Mouse (Mus musculus) adipose tissue, adult 10 weeks (tissue): ENCODE results near the gene Pth. TPM values are rescaled to one million over a fixed set of nuclear protein-coding genes. Genes with fewer than 3 reads are reported as not detected.

Experiments used
- polyA plus RNA-seq: library from polyadenylated mRNA; stranded (reverse); fragments of 350-450 nt; fragmentation: Illumina TruSeq; extraction: RNeasy Lipid Tissue Mini Kit (QIAGEN cat#74804); gene quantifications from one replicate; pipeline ENCODE4 v1.2.3, GENCODE M21; 2014; ENCODE audit warnings: low read depth, low replicate concordance

Pth gene
- not detected for polyA plus RNA-seq

DNA sequence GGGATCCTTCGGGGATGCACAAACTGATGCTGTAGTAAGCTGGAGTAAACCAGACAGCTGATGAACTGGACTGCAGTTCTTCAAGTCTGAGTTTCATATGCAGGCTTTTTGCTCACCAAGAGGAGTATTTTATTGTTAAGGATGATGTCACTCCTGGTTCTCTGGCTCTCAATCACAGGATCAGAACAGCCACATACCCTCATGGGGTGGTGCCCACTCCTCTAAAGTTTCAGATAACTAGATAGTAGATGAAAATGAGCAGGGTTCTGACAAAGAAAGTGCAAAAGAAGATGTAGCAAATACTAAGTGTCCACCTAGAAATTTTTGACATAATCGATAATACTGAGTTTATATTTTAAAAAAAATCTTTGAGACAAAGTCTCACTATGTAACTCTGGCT lies at the start of gene Pth:
TSS of gene Pth (minus strand) at position 101 of the 400 bp plus-strand sequence.

DNA sequence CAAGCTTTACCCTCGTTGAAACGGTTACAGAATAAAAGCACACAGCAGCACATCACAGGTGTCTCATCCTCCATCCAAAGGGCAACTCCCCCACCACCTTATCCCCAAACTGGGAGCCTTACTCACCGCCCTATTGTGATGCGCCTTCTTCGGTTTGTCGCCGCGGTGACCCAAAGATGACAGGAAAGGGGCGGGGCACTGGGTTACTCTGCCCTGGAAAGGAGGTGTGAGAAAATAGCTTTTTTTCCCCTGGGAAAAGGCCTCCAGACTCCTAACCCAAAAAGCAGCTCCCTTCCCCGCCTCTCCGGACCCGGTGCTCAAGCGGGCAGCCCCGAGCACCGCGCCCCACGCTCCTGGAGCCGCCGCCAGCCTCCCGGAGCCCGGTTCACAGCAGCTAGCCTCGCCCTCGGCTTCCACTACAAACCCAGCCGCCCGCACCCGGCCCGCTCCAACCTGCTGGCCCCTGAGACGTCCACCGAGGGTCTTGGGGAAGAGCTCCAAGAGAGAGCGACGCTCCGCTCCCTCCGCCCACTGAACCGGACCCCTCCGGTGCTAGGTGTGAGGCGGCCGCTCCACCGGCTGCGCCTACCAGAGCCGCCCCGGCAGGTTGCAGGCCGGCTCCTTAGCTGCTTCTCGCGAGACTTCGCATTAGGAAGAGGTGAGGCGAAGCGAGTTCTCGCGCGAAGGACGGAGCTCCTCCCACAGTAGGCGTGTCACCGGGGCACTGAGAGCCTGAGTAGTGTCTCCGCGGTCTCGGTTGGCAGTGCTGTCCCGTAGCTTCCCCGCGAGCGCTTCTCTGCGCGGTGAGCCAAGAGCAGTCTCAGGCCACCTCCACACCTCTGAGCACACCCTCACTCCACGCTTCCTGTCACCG lies 19.4 kb downstream of the Pth start, which contains the start of gene Btbd10:
TSS of gene Btbd10 (minus strand) at position 647 of the 874 bp plus-strand sequence.

Other genes starting within 250 kb of the Pth start
- gene Arntl, start 181.1 kb downstream of the Pth start, polyA plus RNA-seq: 15.9 TPM
- 16.0 TPM for gene Btbd10, start 19.2 kb downstream of the Pth start, polyA plus RNA-seq
- 44.9 TPM for gene Far1, start 125.3 kb upstream of the Pth start, polyA plus RNA-seq